Mouse (Mus musculus): ENCODE results near the gene Shmt2. TPM values are rescaled to one million over a fixed set of nuclear protein-coding genes. Genes with fewer than 3 reads are reported as not detected.

Gene Shmt2
- total RNA-seq, 2 experiments from 2014 or later: 43.8 to 44.3 TPM

GRCm38 (mm10) chr10:127480833-127481813 lies 41.1 kb downstream of the Shmt2 start:
- intact Hi-C loops (cut with DNase I): no loop called here
- peak; percentile 48 to 49 for DNase-seq

DNA sequence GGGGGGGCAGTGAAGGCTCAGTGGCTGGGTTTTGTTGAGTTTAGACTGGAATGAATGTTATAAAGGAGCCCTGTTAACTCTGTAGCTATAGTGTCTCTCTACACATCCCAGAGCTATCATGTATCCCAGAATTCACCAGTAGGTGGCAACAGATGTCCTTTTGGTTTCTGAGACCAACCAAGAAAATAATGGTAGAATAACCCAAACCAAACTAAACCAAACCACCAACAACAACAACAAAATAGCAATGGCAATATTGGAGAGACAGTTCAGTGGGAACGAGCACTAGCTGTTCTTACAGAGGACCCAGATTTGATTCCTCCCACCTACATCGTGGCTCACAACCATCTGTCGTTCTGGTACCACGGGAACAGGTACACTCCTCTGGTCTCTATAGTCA lies 43.1 kb downstream of the Shmt2 start:
- intact Hi-C loops (cut with DNase I): no loop called here
- DNase-seq: no peak

DNA sequence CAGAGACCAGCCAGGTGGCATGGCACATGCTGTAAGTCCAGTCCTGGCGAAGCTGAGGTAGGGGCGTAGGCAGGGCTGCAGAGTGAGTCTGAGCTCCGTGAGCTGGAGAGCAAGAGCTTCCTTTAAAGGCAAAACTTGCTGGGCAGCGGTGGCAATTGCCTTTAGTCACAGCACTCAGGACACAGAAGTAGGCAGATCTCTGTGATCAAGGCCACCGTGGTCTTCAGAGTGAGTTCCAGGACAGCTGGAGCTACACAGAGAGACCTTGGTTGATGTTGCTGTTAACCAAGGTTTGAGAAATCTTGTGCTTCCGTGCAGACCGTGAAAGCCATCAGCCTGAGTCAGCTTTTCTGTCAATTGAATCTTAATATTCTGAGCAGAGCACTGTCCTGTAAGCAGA lies 44.9 kb downstream of the Shmt2 start:
- intact Hi-C loops (cut with DNase I): no loop called here
- no peak for DNase-seq

DNA sequence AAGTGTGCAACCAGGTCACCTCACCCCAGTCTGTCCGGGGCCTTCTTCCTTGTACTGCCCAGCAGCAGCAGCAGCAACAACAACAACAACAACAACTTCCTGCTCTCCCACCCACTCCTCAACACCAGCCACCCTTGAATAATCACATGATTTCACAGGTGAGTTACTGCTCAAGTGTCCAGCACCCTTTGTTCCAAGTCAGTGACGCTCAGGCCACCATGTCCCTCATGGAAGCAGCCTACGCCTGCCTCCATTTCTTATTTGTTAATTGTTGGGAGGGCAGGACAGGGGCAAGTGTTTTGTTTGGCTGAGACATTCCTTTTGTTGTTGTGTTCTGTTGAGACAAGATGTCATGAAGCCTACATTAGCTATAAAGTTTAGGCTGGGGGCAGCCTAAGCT lies 45.7 kb downstream of the Shmt2 start:
- no peak for DNase-seq
- intact Hi-C loops (cut with DNase I): no loop called here

DNA sequence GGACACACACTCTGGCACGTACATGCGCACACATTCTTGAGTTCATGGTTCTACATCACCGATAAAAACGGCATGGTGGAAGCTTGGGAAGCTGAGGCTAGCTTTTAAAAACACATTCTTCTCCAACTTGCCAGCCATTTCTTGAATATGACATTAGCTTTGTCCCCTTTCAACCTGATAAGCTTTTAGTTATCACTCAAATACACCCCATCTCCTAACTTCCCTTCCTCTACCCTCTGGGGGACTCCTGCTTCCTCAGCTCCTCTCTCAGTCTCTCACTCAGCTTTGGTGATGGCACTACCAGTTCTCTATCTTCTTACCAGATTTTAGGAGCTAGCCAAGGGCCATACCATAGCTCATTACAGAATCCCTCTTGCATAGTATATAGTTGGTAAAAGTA lies 47.1 kb downstream of the Shmt2 start:
- DNase-seq: no peak
- intact Hi-C loops (cut with DNase I): no loop called here

DNA sequence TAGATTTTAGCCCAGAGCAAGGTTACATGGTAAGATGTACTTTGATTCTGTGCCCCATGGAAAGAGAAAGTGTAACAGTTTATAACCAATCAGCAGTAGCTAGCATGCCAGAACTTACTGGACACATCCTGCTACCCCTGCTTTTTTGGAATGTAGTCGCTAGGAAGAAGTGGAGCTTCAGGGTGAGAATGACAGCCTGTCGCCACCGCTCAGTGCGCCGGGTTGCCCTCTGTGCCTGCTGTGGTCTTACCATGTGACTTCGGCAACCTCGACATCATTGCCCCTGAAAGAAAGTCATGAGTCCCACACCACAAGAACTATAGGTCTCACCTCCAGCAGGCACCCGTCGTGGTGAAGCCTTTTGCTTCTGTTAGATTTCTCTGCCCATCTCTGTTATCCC lies 49.5 kb downstream of the Shmt2 start:
- no peak for DNase-seq
- intact Hi-C loops (cut with DNase I): no loop called here

DNA sequence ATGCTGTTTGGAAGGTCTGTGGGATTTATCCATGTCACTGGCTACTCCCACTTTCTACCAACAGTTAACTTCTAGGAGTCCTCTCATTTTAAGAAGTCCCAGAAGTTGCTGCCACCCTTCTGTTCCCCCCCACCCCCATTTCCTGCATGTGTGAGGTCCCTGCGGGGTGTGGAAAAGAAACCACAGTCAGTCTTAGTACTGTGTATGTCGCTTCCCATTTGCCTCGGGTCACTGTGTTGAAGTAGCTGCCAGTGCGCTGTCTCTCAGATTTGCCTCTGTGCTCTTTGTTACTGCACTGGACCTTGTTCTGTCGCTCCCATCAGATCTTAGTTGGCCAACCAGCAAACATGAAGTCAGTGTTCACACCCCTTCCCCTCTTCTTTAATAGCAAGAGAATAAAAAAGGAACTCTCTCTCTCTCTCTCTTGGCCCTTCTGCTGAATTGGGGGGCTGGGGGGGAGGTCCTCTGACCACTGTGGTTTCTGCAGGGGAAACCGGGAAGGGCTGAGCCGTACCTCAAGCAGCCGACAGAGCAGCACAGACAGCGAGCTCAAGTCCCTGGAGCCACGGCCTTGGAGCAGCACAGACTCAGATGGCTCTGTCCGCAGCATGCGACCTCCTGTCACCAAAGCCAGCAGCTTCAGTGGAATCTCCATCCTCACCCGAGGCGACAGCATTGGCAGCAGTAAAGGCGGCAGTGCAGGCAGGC lies 50.8 kb downstream of the Shmt2 start:
- intact Hi-C loops (cut with DNase I): no loop called here
- no peak for DNase-seq

Other genes starting within 250 kb of the Shmt2 start
- 10 to 100 TPM; 22.0 to 24.2 TPM for gene Mbd6, start 233.4 kb downstream of the Shmt2 start, total RNA-seq (2021)
- 10 to 100 TPM; 41.0 to 46.4 TPM for gene Mars, start 210.7 kb downstream of the Shmt2 start, total RNA-seq (2021)
- 1 to 10 TPM; 3.1 to 3.6 TPM for gene Arhgap9, start 200.5 kb downstream of the Shmt2 start, total RNA-seq (2021)
- gene Gli1, start 180.5 kb downstream of the Shmt2 start, total RNA-seq (2021): 1 to 10 TPM; 1.0 to 2.6 TPM
- not detected for gene Inhbe, start 168.0 kb downstream of the Shmt2 start, total RNA-seq (2021)
- gene Inhbc, start 152.0 kb downstream of the Shmt2 start, total RNA-seq (2021): not detected
- gene R3hdm2, start 142.1 kb downstream of the Shmt2 start, total RNA-seq (2021): 100 to 1,000 TPM; 150 to 169 TPM
- gene Stac3, start 20.8 kb downstream of the Shmt2 start, total RNA-seq (2021): under 1 TPM; 0.51 to 0.64 TPM
- gene Ndufa4l2, start 7.5 kb downstream of the Shmt2 start, total RNA-seq (2021): 10 to 100 TPM; 26.0 to 27.6 TPM
- under 1 TPM; 0.28 to 0.41 TPM for gene Nxph4, start 12.1 kb upstream of the Shmt2 start, total RNA-seq (2021)
- 10 to 100 TPM; 73.4 to 88.6 TPM for gene Lrp1, start 98.7 kb upstream of the Shmt2 start, total RNA-seq (2021)
- gene Stat6, start 120.5 kb upstream of the Shmt2 start, total RNA-seq (2021): 10 to 100 TPM; 42.3 to 46.0 TPM
- gene Nemp1, start 144.5 kb upstream of the Shmt2 start, total RNA-seq (2021): 1 to 10 TPM; 2.7 to 4.5 TPM
- 1 to 10 TPM; 5.7 to 8.4 TPM for gene Nab2, start 146.1 kb upstream of the Shmt2 start, total RNA-seq (2021)
- not detected for gene Myo1a, start 182.7 kb upstream of the Shmt2 start, total RNA-seq (2021)
- not detected for gene Tac2, start 202.0 kb upstream of the Shmt2 start, total RNA-seq (2021)
- gene Zbtb39, start 217.1 kb upstream of the Shmt2 start, total RNA-seq (2021): 1 to 10 TPM; 6.8 to 7.8 TPM
- 1 to 10 TPM; 3.5 to 4.0 TPM for gene Gpr182, start 229.3 kb upstream of the Shmt2 start, total RNA-seq (2021)
- gene Rdh1, start 237.3 kb upstream of the Shmt2 start, total RNA-seq (2021): under 1 TPM in 1 of 2 experiments, not detected in 1; 0.08 TPM
- gene Rdh16f1, start 237.3 kb upstream of the Shmt2 start, total RNA-seq (2021): under 1 TPM in 1 of 2 experiments, not detected in 1; 0.11 TPM